Mouse (Mus musculus) urinary bladder, postnatal 4 days (tissue): Measurements from ENCODE around the gene Camta1.

Experiments
- DNase-seq, 2 experiments: peaks; one replicate each; pipeline ENCODE4 v3.0.0; 2021 to 2022; ENCODE audit warnings: low spot score in 2 of 2

Camta1 gene

DNA sequence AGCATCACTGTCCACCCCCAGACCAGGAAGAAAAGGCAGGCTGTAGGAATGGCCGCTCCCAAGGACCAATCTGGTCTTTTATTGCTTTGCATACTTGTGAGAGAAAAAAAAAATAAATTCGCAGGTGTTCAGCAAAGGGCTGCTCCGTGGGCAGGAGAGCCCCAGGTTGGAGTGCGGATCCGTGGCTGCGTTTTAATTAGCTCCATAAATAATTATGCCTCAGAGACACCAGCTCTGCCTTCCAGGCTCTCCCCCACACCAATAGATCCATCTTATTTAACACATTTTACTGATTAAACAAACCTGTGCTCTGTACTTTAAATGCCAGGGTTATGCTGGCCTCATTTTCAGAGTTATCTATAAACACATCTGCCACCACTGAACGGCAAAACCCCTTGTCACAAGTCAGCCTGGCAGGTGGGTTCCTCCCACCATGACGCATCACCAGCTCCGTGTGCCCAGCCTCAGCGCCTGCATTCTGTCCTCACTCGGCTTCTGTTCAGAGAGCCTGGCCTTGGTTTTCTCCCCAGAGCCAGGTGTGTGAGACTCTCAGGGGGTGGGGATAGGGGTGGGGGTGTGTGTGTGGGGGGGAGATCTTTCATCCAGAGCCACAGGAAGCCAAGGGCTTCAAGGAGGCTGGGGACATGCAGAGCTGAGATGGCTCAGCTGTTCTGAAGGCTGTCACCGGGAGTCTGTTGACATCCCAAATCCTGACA, 475.5 kb downstream of the Camta1 start:
- DNase-seq: no peak

GRCm38 (mm10) chr4:151377731-151378130, 483.9 kb downstream of the Camta1 start:
- no peak for DNase-seq

- DNase-seq: no peak
These were observed 485.4 kb downstream of the Camta1 start for GRCm38 (mm10) chr4:151376234-151376633.

DNA sequence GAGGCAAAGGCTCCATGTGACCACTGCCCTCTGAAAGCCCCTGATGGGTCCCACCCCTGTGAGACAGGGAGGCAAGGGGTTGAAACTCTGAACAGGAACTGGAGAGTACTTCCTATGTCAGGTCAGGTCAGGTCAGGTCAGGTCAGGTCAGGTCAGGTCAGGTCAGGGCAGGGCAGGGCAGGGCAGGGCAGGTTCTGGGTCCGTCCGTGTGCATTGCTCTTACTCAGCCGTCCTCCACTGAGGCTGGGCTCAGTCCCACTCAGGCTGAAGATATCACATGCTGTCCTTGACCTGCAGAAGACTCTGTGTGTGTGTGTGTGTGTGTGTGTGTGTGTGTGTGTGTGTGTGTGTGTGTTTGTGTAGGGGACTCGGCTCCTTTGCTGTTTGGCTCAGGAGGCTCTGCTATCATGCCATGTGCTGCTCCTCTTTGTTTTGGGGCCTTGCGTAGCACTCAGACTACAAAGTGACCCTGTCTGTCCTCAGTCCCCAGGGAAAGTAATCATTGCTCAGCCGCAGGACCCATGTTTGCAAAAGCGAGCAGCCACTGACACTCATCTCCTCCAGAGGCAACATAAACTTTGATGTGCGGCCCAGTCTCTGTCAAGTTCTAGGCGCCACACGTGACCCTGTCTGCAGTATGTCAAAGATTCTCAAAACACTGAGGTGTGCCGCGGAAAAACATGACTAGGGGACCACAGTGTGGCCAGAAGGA, 488.7 kb downstream of the Camta1 start:
- no peak for DNase-seq

DNA sequence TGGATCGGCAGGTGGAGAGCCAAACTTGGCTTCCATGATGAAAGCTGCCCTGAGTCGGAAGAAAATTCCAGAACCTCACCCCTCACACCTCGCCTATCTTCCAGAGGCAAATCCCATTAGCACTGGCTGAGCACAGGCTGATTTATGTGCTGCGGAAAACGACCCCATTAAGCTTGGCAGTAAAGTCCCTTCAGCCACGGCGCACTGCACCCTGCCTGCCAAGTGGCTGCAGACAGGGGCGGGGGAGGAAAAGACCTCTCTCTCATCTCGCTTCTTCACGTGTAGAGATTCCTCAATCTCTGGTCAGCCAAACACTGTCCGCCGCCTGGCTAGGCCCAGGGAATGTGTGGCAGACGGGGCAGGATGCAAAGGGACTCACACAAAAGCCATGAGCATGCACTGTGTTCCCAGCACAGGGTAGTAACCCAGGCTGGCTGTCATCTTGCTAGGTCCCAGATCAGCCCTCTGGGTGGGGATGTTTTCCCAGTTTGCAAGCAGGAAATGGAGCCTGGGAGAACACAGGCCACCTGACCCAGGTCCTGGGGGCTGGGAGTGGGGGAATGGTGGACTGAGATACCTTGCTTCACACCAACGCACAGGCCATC, 494.6 kb downstream of the Camta1 start:
- DNase-seq: no peak

DNA sequence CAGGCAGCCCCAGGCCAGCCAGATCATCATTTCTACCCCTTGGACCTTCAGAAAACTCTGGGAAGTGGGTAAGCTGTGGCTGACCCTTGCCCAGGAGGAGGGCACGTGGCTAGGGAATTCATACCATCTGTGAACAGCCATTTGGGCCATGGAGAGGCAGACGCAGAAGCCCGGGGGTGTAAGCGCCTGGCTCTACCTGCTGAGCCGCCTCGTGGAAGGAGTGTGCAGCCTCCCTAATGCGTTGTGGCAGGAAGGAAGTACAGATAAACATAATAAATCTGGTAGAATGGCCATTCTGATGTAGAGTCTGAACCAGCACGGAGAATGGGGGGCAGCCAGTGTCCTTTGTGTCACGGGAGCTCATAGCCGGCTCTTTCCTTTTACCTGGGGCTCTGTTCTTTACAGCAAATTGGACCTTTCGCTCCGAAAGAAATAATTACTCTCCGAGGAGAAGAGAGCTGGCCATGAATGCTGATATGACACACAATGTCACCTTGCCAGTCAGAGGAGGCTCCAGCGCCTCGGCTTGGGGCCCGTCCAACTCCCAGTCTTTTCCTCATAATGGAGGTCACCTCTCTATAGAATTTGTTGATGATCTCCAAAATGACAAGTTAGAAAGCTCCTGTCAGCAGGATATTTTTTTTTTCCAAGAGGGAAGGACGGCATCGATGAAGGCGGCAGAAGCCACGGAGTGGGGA, 500.6 kb downstream of the Camta1 start:
- no peak for DNase-seq

- no peak for DNase-seq
These were observed 506.2 kb downstream of the Camta1 start for GRCm38 (mm10) chr4:151355505-151355904.

DNA sequence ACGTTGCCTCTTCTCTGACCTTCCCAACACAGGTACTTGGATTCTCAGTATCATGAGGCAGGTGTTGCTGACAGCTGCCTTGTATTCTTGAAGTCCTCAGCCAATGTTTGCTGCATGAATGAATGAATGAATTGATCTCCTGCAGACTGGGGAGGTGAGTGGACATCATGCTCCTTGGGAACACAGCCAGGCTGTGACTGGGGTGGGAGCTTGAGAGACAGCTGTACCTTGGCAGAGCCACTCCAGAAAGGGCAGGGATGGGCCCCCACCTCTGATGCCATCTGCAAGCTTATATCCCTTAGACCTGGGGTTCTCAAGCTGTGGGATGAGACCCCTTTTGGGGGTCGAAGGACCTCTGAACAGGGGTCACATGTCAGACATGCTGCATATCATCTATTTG, 508.9 kb downstream of the Camta1 start:
- no peak for DNase-seq

- no peak for DNase-seq
These were observed 509.4 kb downstream of the Camta1 start for GRCm38 (mm10) chr4:151352249-151352648.

DNA sequence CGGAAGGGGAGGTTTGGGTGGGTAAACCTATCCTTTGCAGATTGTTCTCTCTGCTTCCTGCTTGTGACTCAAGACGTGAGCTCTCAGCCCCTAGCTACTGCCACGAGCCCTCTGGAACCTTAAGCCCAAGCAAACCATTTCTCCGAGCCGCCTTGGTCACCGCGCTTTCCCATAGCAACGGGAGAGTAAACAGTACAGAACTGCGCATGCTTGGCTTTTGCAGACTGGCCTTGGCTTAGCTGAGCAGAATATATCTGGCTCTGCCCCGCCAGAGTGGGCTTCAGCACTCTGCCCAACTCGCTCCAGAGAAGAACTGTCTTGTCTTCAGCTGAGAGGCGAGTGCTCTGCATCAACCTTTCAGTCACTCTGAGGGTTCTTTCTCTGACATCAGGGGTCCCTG, 509.9 kb downstream of the Camta1 start:
- no peak for DNase-seq

GRCm38 (mm10) chr4:151347620-151348019, 514.1 kb downstream of the Camta1 start:
- no peak for DNase-seq

DNA sequence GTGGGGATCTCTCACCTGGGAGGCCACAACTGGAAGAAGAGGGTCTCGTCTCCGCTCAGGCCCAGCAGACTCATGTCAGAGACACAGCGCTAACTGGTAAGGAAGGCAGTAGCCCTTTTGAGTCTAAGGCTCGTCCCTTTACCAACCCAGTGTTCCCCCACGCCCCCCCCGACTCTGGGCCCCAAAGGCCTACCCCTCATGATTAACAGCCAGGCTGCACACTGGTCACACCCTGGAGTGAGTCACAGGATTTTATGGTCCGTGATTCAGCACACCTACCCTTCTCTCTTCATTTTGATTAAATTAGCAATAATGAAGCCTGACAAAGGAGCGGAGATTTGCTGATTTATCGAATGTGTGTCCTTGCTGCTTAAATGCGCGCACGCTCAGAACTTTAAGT, 515.0 kb downstream of the Camta1 start:
- DNase-seq: no peak

- no peak for DNase-seq
These were observed 516.9 kb downstream of the Camta1 start for GRCm38 (mm10) chr4:151344811-151345210.

DNA sequence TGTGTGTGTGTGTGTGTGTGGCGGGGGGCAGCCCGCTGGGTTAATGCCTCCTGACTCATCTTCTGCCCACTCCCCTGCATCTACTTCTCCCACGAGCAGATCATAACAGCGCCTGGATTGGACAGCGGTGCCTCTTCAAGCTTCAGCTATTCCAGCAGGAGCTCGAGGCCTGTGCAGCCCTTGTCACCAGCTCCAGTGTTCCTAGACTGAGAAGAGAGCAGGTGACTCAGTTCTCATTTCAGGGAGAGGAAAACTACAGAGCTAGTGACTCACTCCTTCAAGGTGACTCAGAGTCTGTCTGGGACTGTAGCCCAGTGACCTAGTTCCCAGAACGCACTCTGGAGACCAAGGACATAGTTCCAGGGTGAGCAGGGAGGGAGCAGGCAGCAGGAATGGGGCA, 522.3 kb downstream of the Camta1 start:
- DNase-seq: no peak

- DNase-seq: no peak
These were observed 522.7 kb downstream of the Camta1 start for GRCm38 (mm10) chr4:151338931-151339330.

GRCm38 (mm10) chr4:151337543-151337942, 524.1 kb downstream of the Camta1 start:
- no peak for DNase-seq

- DNase-seq: no peak
These were observed 525.3 kb downstream of the Camta1 start for GRCm38 (mm10) chr4:151336413-151336812.

DNA sequence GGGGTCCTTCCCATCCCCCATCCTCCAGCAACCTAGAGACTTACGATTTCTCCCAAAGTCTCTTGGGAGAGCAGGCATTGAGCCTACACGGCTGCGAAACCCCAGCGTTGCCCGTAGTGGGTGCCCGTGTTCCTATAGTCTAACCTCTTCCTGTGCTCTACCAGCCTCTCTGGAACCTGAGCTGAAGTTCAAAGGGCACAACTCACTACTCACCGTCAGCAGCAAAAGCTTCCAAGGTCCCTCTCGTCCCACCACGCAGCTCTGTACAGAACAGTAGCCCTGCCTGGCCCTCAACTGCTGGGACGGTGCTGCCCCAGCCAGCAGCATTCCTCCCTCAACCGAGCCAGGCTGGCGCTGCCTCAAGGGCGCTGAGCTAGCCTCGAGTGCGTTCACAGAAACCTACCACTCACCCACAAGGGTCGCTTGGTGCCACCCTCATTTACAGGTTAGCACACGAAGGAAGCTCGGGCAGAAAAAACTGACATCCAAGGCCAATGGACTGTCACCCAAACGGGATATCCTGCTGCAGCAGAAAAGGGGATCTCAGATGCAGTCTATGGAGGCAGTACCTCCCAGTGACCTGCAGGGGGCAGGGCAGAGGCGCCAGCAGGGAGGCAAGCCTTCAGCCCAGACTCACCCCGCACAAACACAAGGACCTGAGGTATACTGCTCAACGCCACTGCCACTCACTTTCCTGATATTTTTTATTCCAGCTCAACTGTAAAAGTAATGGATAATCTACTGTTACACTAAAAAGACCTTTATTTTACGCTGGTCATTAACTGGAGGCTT, 526.5 kb downstream of the Camta1 start:
- DNase-seq: no peak

GRCm38 (mm10) chr4:151332074-151332849, 529.4 kb downstream of the Camta1 start:
- DNase-seq: no peak

DNA sequence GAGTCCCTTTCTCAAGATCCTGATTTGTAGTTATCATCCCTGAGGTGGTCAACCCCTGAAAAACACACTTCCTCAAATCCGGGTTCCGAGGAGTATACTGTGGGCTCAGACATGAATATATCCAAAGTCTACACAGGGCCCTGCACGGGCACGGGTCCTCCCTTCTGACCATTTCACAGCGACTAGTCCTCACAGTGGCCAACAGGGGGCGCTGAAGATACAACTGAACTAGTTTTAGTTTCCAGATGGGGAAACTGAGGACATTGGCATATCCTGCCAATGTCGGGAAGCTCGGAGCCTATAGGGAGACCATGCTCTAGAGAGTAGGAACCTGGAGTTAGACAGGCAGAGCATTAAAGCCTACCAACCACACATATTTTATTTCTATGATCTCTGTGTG, 530.7 kb downstream of the Camta1 start:
- DNase-seq: no peak

GRCm38 (mm10) chr4:151328071-151328470, 533.6 kb downstream of the Camta1 start:
- DNase-seq: no peak
